Mouse (Mus musculus) adrenal gland (tissue): ENCODE measurements at regions not wholly inside any gene's neighbourhood (a gene's known extent, or its start where the extent isn't known, plus 50 kb on each side); places are given as distances from the start of the nearest gene placed in this dataset.

Experiments used
- intact Hi-C: fragments of 180-260 bp; cut with DNase I; formaldehyde crosslinking; loops from one replicate; pipeline ENCODE4 v1.15.1; 2025

DNA sequence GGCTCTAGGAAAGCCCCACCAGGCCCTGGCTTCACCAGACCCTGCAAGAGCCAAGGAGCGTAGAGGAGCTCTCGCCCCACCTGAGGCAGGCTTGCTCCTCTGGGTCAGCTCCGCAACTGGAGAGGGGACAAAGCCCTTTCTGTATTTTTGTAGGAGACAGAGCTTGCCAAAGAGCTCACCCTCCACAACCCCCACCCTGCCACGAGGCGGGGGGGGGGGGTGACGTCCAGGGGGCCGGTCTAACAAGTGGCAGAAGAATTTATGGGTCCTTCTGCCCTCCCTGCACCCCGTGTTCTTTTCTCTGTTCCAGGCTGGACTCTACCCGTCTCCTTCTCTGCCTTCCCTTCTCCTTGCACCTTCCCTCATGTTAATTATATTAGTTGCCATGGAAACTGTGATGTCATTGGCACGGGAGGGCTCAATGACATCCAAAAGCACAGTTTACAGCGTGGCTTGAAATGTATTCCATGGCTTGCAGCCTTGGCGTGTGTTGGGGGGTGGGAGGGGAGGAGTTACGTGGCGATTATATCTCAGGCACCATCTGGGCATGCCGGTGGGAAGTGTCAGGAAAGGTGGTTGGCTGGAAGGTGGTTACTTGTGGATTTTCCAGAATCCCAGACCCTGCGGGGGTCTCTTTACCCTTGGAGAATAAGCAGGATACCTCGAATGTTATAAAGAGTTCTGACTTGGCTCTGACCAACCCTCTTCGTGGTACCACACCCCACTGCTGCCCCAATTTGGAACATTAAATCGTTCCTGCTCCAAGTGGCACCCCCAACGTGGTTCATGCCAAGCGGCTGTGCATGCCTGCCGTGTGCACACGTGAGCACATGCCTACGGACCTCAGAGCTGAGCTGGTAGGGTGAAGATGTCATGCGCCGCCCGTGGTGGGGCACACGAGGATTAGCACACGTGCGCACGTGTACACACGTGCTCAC is 138.3 kb upstream of the Med13l start:
- intact Hi-C loops: no loop called here

DNA sequence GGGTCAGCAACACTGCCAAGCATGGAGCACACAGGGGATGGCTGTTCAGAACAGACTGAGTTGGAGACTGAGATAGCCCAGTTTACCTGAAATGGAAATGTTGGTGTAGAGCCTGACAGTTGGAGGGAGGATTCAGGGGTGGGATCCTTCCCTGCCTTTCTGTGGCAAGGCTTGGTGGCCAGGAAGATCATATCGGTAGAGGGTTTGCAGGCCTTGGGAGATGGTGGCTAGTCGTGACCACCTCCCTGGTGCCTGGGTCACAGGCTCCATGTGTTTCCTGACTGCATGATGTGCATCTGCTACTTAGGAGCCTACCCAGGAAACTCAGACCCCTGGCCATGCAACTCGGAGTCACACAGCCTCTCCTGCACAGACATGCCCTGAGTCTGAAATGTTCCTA is 136.3 kb upstream of the Med13l start:
- intact Hi-C loops: no loop called here

DNA sequence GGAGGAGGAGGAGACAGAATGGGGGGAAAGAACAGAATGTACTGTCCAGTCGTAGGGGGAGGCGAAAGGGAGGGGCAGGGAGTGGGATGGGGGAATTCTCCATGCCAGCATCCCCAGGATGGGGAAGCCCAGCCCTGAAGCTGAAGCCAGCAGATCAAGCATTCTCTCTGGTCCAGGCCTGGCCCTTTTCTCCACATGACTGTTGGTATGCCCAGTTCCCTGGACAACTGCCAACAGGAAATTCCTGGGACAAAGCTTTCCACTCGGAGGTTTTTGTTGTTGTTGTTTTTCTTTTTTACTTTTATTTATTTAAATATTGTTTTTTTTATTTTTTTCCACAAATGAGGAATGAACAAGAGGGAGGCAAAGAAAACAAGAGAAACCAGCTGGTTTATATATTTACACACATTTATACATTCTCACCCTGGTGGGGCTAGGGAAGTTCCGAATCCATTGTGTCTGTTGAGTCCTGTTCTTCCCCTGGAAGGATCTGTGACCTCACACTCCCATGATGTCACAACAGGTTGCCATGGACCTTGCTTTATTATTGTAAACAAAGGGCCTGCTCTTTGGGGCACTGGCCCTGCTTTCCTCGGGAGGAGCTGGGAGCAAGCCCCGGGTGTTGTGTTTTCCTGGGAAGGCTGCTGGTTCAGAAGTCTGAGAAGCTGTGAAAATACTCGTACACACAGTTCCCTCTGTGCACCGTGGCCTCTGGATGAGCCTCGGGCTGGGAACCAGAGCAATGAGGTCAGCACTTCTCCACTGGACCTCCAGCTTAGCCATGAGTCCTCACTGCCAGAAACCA is 135.5 kb upstream of the Med13l start:
- intact Hi-C loops: no loop called here

DNA sequence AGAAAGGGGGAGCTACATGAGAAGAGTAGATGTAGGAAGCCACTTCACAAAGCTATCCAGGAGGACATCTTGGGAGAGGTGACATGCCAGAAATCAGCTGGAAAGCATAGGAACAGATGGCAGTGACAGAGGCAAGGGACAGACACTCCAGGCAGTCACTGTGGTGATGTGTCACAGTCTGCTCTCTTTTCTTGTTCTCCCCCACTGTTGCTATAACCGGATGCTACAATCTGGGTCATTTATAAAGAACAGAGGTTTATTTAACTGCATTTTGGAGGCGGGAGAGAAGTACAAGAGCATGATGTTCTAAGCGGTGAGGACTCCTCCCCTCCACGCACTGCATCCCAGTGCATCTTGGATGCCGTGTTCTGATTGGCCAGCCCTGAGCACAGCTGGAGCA is 133.8 kb upstream of the Med13l start:
- intact Hi-C loops: no loop called here

DNA sequence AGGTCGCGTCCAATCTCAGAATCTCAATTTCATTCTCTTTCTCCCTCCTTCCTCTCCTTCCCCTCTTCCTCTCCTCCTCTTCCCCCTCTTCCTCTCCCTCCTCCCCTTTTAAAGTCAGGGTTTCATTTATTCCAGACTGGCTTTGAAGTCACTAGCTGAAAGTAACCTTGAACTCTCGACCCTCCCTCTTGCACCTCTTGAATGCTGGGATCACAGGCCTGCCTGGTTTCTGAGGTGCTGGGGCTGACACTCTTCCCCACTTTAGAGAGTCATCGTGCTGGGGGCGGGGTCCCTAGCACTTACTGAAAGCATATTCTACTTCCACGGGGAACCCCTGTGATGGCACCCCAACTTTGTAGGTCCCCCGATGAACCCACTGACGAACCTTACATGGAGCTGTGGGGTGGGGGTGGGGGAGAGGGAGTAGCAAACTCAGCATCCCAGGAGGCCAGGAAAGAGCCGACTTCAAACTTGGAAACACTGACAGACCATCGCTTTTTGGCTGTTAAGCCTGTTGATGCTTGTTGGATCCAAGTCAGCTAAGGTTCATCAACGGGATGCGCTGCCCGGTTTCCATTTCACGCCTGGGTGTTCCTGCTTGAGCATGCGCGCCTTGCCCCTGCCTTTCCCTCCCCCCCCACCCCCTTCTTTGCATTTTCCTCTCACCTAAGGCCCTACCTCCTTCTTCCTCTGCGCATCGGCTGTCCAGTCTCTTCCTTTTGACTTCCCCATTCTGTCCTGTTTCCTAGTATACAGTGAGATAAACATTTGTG is 132.0 kb upstream of the Med13l start:
- intact Hi-C loops: no loop called here

DNA sequence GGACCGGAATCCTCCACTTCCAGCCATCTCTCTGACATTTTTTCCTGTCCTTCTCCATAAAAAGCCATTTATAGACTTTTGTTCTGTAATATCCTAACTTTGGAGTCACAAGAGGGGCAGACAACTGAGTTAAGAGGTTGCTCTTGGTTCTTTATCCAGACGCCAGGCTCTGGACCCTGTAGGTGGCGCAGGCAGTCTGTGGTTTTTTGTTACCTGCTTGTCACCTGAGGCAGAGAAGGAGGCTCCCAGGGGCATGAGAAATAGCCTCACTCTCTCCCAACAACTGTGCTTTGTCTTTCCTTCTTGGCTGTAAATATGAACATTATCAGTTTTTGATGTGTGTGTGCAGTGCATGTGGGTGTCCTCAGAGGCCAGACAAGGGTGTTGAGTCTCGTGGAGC is 126.9 kb upstream of the Med13l start:
- intact Hi-C loops: no loop called here

DNA sequence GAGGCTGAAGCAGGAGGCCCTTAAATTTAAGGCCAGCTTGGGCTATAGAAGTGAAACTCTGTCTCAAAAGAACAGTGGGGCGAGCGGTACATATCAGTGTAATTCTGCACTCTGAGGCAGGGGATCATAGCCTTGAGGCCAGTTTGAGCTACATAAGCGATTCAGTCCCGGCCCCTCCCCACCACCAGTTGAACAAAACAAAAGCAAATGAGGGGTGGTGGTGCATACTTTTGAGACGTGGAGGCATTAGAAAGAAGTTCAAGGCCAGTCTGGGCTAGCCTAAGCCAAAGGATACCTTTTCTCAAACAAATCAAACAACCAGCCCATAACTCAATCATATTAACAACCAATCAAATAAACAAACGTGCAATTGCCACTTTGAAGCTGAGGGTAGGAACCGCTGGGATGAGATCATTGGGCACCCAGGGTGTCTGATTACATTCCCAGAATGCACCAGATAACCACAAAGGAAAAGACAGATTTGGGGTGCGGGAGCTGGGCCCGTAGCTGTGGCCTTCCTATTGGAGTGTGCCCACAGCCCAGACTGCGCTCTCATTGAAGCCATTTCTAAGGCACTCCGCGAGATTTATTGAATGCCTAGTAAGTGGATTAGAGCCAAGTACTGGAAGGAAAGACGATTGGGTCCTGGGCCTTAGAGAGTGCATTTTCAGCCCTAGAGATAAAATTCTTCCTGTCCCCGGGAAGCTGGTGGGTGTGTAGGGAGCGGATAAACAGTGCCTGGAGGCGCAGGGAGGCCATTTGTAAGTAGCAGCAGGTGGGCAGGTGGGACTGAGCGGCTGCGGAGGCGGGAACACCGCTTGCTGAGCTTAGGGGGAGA is 125.5 kb upstream of the Med13l start:
- intact Hi-C loops: no loop called here

DNA sequence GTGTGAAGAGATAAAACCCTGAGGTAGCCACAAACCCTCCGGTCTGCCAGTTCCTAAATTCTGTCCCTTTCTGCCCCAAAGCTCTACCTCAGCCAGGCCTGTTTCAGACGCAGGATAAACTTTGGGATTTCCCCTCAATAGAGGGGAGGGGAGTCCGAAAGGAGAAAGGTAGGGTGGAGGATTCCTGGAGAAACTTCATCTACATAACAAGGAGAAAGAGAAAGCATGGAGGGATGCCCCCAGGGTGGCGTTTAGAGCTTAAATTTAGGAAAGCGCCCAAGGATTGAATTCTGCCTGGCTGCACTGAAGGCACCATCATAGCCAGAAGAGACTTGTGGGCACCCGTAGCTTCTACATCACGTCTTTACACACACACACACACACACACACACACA is 124.9 kb upstream of the Med13l start:
- intact Hi-C loops: no loop called here

DNA sequence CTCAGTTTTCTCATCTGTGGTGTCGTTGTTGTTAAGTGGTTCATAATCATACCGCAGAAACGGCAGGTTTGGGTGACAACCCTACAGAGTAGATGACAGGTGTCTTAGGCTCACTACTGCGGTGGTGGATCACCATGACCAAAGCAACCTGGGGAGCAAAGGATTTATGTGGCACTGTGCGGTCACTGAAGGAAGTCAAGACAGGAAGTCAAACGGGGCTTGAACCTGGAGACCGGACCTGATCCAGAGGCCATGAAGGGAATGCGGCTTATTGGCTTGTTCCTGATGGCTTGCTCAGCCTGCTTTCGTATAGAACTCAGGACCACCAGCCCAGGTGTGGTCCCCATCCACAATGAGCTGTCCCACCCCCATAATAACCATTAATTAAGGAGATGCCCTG is 124.4 kb upstream of the Med13l start:
- intact Hi-C loops: no loop called here

DNA sequence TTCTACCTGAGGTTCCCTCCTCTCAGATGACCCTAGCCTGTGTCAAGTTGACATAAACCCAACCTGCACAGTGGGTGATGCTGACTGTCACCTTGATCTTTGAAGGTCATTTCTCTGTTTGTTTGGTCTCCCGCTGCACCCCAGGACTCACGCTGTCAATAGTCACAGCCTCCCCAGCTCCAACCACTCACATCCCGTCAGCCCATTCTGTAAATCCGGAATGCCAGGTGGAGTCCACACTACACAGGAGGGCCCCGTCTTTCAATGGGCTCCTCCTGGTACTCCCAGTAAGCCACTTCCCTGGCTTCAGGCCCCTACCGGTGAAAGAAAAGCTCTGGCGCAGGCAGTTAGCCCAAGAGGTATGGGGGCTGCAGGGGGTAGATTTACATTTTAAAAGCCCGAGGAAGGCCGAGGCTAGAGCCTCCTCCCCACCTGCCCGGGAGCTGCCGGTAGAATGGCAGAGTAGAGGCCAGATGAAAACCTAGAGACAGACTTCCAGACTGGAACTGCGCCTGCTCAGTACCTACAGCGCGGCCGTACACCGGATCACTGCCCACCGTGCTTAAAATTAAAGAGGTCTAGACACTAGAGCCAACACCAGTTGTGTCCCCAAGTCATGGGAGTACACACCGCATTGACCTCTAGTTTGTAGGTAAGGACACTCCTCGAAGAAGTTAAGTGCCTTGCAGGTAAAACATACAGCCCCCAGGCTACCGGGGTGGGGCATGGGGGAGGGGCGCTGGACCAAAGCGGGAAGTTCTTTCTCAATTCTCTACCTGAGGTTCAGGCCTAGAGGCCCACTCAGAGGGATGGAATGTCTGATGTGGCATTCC is 123.8 kb upstream of the Med13l start:
- intact Hi-C loops: no loop called here

DNA sequence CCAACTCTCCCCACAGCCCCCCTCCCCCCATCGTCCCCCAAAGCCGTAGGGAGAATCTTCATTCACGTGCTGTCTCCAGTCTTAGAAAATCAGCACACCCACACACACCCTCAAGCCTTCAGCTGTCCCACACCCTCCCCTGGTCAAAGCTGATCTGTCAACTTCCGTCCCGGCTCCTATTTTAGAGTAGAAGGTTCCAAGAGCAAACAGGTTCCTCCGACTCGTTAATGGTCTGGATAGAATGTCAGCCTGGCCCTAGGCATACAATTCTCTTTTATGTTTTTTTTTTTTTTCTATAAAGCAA is 123.2 kb upstream of the Med13l start:
- intact Hi-C loops: no loop called here

DNA sequence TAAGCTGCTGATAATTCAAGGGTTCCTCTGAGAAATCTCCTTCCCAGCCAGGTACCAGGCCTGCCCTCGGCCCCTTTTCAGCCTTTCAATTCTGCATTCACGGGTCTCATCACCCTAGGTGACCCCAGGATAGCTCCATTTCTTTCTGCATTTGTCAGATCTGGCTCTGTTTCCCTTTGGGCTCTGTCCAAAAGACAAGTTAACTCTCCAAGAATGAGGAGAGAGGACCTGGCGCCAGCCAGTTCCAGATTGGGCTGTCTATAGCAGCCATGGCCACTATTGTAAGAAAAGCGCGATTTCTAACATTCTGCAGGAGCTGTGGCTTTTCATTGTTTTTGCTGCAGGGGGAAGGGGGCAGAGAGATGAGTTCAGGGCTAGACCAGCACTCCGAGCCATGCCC is 122.5 kb upstream of the Med13l start:
- intact Hi-C loops: no loop called here

DNA sequence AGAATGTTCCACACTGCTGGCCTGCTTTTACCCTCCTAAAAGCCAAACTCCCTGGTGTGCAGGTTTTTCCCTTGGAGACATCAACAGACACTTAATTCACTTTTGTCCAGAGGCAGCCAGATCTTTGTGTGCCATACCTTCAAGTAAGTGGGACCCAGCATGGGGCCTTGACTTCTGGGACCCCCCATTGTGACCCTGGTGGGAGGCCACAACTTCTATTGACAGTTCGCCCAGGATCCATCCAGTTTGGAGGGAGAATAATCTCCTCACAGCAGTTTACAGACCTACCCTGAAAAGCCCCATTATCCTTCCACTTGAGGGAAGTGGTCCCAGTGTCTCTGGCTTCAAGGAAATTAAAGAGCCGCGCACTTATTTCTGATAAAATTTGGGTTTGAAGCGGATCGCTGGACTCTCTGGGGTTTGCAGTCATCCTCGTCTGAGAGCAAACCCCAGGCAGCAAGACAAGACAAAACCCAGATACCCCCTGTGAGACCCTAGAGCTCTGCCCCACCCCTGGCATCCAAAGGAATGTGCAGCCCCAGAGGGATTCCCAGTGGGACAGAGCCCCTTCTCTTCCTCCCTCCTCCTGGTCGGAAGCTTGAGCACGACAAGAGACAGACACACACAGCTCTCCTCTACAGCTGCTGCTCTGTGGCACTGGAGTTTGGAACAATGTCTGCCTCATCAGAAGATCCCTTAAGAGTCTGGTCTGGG is 115.8 kb upstream of the Med13l start:
- intact Hi-C loops: no loop called here

DNA sequence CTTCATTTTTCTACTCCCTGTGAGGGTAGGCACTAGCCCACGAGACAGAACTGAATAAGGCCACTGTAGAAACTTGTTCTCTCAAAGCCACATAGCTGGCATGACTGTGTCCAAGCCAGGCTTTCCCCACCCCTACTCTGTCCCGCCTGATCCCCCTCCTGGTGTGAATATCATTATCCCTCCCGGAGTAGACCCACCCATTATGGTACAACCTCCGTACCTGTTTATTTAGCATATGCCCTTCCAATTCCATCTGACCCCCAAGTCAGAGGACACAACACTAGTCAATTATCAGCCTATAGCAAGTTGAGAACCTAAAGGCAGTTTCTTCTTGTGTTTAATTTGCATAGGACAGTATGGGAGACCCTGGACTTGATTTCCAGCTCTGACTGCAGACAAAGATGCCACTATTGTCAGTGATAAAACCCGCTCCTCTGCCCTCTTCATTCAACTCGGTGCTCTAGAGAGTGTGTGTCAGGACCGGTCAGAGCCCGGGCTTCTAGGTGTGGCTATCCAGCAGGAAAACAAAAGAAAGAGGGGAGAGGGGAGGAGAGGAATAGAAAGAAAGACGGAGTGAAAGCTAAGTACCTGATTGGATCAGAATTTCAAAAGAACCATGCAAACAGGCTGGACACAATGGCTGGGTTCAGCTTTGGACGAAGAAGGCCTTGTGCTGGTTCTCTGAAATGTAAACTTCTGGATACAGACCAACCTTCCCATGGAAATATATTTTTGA is 115.1 kb upstream of the Med13l start:
- intact Hi-C loops: no loop called here

DNA sequence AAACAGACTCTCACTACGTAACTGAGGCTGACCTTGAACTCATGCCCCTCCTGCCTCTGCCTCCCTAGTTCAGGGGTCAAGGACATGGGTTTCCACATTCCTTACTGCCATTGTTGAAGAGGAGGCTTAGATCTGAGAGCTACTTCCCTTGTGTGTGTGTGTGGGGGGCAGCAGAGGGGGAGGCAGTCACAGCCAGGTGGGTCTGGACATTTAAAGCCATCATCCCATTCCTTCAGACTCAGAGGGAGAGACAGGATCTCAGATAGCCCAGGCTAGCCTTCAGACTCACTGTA is 114.5 kb upstream of the Med13l start:
- intact Hi-C loops: no loop called here

DNA sequence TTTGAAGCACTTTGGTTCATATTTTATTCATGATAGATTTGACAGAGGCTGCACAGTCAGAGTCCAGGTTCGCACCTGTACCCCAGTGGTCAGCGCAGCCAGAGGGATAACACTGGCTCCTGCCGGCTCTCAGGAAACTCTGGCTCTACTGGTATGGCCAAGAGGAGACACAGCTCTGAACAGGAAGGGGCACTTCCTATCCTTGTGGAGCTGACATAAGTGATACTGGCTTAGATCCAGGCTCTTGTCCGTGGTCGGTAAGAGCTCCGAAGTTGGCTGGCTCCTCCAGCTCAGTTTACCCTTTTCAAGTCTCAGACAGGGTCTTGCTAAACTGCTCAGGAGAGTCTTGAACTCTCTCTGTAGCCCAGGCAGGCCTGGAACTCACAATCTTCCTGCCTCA is 113.6 kb upstream of the Med13l start:
- intact Hi-C loops: no loop called here

DNA sequence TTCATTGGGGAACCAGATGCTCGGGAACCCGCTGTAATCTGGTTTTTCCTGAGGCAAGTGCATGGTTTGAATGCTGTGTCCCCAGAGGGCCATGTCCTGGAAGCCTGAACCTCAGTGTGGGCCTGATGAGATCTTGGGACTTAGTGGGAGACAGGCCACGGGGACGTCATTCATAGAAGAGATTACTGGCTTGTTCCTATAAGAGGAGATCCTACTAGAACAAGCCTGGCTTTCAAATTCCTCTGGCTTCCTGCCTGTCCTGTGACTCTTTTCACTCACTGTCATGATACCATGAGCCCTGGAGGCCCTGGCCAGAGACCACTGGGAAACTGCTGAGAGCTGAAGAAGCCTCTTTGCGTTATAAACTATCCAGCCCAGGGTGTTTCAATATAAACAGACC is 113.1 kb upstream of the Med13l start:
- intact Hi-C loops: no loop called here

DNA sequence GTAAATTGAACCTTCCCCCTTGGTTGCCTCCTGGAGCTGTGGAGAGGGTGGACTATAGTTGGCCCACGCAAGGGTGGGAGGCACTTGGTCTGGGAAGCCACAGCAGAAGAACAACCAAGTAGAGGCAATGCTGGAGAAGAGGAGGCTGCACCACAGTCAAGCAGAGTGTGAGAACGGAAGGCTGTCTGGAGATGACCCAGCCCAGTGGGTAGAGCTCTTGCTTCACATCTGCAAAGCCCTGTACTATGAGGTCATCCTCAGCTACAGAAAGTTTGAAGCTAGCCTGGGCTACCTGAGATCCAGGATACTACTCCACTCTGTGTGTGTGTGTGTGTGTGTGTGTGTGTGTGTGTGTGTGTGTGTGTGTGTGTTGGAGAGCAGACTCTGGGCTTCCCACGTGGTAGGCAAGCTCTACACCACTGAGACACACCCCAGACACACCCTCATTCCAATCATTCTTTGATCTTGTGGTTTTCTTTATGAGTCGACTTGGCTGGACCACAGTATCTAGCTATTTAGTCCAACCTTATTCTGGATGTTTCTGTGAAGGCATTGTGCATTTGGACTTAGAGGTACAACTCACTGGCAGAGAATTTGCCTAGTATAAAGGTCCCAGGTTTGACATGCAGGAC is 111.5 kb upstream of the Med13l start:
- intact Hi-C loops: no loop called here

DNA sequence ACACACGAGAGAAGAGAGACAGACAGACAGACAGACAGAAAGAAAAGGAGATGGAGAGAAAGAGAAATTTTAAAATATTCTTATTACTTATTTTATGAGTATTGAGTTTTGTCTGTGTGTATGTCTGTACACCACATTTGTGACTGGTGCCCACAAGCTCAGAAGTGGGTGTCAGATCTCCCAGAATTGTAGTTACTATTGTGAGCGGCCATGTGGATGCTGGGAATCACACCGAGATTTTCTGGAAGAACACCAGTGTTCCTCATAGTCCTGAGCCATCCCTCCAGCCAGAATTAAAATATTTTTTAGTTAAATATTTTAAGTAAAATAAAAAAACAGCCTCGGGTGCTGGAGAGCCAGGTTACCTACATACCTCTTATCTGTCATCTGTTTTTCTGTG is 110.6 kb upstream of the Med13l start:
- intact Hi-C loops: no loop called here
